Mouse (Mus musculus) embryonic facial prominence, embryonic 14.5 days (tissue): ENCODE data around the gene Ppip5k1. TPM values are rescaled to one million over a fixed set of nuclear protein-coding genes. Genes with fewer than 3 reads are reported as not detected.

Source experiments
- ATAC-seq: fragments of 200-750 bp; cut with Nextera tagmentation; 2 replicates; pipeline ENCODE4 v1.8.0; 2017; ENCODE audit warnings: low read depth, moderate number of reproducible peaks, moderate TSS enrichment
- DNase-seq: peaks from one replicate; pipeline ENCODE4 v3.0.0-alpha.2; 2015; ENCODE audit warnings: low spot score
- H3K27ac ChIP-seq: fragments of 300-500 bp; sonication (generic); replicated peaks from 2 replicates; pipeline ENCODE4 v1.5.1; 2014; ENCODE audit warnings: low read depth, mild to moderate bottlenecking, low read length, moderate library complexity
- H3K27me3 ChIP-seq: fragments of 300-500 bp; sonication (generic); replicated peaks from 2 replicates; pipeline ENCODE4 v1.6.1; 2014; ENCODE audit warnings: low read length; ENCODE audit not compliant: control insufficient read depth, insufficient read depth
- H3K36me3 ChIP-seq: fragments of 300-500 bp; sonication (generic); 2 replicates; pipeline ENCODE4 v1.6.1; 2014; ENCODE audit warnings: low read length, mixed read lengths; ENCODE audit not compliant: control insufficient read depth, insufficient read depth
- H3K4me1 ChIP-seq: fragments of 300-500 bp; sonication (generic); 2 replicates; pipeline ENCODE4 v1.6.1; 2014; ENCODE audit warnings: antibody characterized with exemption, low read length; ENCODE audit not compliant: control insufficient read depth, insufficient read depth
- H3K4me2 ChIP-seq: fragments of 300-500 bp; sonication (generic); 2 replicates; pipeline ENCODE4 v1.6.1; 2014; ENCODE audit warnings: low read depth, mild to moderate bottlenecking, low read length, moderate library complexity, mixed read lengths
- H3K4me3 ChIP-seq: fragments of 300-500 bp; sonication (generic); 2 replicates; pipeline ENCODE4 v1.5.1; 2014; ENCODE audit warnings: low read depth, mild to moderate bottlenecking, low read length
- H3K9ac ChIP-seq: fragments of 300-500 bp; sonication (generic); 2 replicates; pipeline ENCODE4 v1.6.1; 2014; ENCODE audit warnings: low read depth, mild to moderate bottlenecking, low read length, moderate library complexity, mixed read lengths
- H3K9me3 ChIP-seq: fragments of 300-500 bp; sonication (generic); 2 replicates; pipeline ENCODE4 v1.6.1; 2016; ENCODE audit warnings: low read length; ENCODE audit not compliant: control insufficient read depth
- WGBS: fragments of 180-500 bp; shearing (Covaris S2); extraction: QIAGEN DNeasy Blood & Tissue Kit; methylation state at CpG from one replicate; pipeline ENCODE4 v1.1.7; 2014; 5-methylcytosine and 5-hydroxymethylcytosine counted together
- polyA plus RNA-seq: library from polyadenylated mRNA; unstranded; fragments of >200 nt; fragmentation: Nextera tagmentation; extraction: Ambion mirVana; gene quantifications from 2 replicates; pipeline ENCODE4 v1.2.1, GENCODE M21; 2014

Ppip5k1 gene
- polyA plus RNA-seq, 1 experiment from 2014 or later = 7.6 TPM

DNA sequence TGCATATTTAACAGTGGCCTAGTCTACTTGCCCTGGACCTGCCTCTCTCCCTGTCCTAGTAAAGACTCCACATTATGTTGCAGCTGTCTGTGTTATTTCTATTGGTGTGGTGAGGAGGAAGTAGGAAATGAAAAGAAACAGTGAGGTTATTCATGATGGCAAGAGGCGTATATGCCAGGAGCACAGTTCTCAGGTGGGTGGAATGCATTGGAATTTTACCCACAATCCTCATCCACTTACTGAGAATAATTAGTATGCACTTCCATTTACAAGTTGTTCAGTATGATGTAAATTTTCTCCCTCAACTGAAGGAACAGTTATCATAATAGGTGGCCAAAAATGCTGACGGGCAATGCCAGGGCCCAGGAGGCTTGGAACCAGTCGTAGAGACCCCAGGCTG lies 8.5 kb upstream of the Ppip5k1 start:
- Histone ChIP-seq H3K9ac (no peak overlapping the region), H3K9me3 (no peaks in the 10 kb centered on the region), H3K4me1 (0 out of 2 replicates have a peak, but pooled peaks cover 4% of the 10 kb centered on the region), H3K4me3 (no peak overlapping the region), H3K4me2 (no peak overlapping the region), H3K27me3 (no peaks in the 10 kb centered on the region), H3K27ac (no peak overlapping the region), H3K36me3 (no peaks in the 10 kb centered on the region)
- DNase-seq (no peak), ATAC-seq (no peak)
- WGBS = 78% methylated on average over 3 of the region's 3 CpGs

DNA sequence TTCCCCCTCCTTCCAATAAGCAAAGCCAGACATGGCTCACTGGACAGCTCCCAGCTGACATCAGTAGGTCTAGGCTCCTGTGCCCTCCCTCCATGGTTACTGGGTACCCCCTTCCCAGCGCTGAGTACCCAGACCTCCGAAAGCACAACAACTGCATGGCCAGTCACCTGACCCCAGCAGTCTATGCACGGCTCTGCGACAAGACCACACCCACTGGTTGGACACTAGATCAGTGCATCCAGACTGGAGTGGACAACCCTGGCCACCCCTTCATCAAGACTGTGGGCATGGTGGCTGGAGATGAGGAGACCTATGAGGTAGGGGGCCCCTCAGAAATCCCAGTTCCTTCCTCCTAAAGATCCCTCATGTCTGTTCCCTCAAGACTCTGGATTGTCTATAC lies 4.3 kb upstream of the Ppip5k1 start:
- DNase-seq (no peak), ATAC-seq (no peak)
- Histone ChIP-seq H3K4me3 (no peak overlapping the region), H3K9me3 (no peaks in the 10 kb centered on the region), H3K9ac (no peak overlapping the region), H3K36me3 (no peaks in the 10 kb centered on the region), H3K27ac (no peak overlapping the region), H3K4me2 (no peak overlapping the region), H3K4me1 (peaks cover 10% of the 10 kb centered on the region; the same call in 1 of the 2 replicates), H3K27me3 (no peaks in the 10 kb centered on the region)
- WGBS = 61% methylated on average over 4 of the region's 4 CpGs

DNA sequence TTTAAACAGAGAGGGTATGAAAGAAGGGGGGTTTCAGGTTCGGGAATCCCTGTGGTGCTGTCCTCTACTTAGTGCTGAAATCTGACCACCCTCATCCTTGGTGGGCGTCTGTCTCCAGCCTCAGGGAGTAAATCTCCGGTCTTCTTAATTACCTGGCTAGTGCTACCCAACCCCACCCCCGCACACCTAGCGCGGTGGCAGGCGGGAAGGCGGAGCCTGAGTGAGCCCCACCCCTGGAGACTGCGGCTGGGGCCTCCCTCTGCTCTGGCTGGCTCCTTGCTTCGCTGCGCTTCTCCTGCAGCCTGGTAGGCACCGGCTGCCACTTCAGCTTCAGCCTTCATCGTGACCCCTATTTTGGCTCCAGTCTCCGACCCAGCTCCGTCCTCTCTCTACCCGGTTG lies 3.2 kb upstream of the Ppip5k1 start:
- H3K9ac ChIP-seq = peak overlapping the region; percentile 48; the same call in 1 of the 2 replicates
- peaks cover 14% of the 10 kb centered on the region for H3K4me1 ChIP-seq
- H3K27ac ChIP-seq = no peak overlapping the region
- ATAC-seq (peak; percentile 82), DNase-seq (peak; percentile 76)
- peak overlapping the region; percentile 24 for H3K4me3 ChIP-seq
- H3K27me3 ChIP-seq = no peaks in the 10 kb centered on the region
- H3K4me2 ChIP-seq = peak overlapping the region; percentile 51
- no peaks in the 10 kb centered on the region for H3K36me3 ChIP-seq
- no peaks in the 10 kb centered on the region for H3K9me3 ChIP-seq
- 3% methylated on average over 11 of the region's 16 CpGs for WGBS

DNA sequence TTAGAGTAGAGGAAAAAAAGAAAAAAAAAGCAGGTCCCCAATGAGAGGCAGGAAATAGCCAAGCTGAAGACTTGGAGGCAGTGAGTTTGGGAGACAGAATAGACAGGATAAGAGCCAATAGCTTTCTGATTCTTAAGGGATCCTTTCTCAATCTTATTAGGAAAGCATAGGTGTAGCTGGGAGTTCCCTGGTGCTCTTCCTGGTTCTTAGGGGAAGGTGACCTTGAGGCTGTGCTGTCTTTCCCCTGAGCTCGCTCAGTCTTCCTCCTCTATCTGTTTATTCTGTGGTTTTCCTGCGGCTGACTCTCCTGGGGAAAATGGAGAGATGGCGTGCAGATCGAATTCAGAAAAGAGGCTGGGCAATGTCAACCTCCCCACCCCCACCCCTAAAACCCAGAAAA lies 2.8 kb upstream of the Ppip5k1 start:
- 0% methylated on average over 4 of the region's 4 CpGs for WGBS
- Histone ChIP-seq H3K4me3 (peak overlapping the region; percentile 24; the same call in 1 of the 2 replicates), H3K27ac (no peak overlapping the region), H3K4me1 (peaks cover 14% of the 10 kb centered on the region), H3K9me3 (no peaks in the 10 kb centered on the region), H3K4me2 (peak overlapping the region; percentile 51), H3K9ac (no peak overlapping the region), H3K36me3 (no peaks in the 10 kb centered on the region), H3K27me3 (no peaks in the 10 kb centered on the region)
- peak; percentile 3; the same call in 1 of the 2 replicates for ATAC-seq
- no peak for DNase-seq

DNA sequence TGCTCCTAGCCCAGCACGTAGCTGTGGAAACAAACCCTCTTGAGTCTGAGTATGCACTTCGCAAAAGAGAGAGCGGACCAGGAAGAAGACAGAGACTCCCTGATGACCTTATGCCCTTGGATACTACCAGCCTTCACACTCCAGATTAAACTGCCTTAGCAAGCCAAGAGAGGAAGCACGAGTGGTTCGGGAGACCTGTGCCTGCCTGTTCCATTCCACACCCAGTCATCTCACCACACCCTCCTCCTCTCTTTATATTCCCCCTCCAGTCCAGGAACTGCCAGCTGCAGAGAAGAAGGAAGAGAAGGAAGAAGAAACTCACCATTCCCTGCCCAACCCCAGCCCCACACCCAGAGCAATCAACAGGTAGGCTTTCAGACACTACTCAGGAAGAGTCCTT lies 2.3 kb upstream of the Ppip5k1 start, which contains the start of gene Ckmt1:
Gene Ckmt1, plus strand, starts transcription at position 221 of the 400 bp plus-strand sequence.
- peak within 1 kb of the TSS; percentile 48; the same call in 1 of the 2 replicates for H3K9ac ChIP-seq
- peaks cover 14% of the 10 kb centered on the region for H3K4me1 ChIP-seq
- ATAC-seq (no peak), DNase-seq (no peak)
- H3K27me3 ChIP-seq = no peaks in the 10 kb centered on the region
- no peak within 1 kb of the TSS for H3K27ac ChIP-seq
- H3K9me3 ChIP-seq = no peaks in the 10 kb centered on the region
- peak within 1 kb of the TSS; percentile 51 for H3K4me2 ChIP-seq
- peak within 1 kb of the TSS; percentile 24 for H3K4me3 ChIP-seq
- WGBS = 55% methylated on average over 5 of the region's 5 CpGs
- no peaks in the 10 kb centered on the region for H3K36me3 ChIP-seq

DNA sequence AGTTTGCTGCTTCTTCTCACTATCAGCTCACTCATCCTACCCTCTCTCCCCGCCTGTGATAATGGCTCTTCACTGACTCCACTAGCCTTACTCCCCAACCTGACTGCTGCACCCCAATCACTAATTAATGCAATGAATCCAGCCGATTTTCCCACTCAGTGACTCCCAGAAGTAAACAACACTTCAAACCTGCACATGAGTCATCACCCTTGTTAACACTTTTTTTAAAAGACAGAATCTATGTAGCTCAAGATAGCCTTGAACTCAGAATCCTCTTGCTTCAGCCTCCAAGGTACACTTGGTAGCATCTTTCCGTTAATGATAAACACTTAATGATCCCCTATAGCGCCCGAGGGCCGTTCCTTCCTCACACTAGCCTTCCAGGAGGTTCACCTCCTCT lies 818 bp downstream of the Ppip5k1 start:
- no peak for ATAC-seq
- DNase-seq = no peak

DNA sequence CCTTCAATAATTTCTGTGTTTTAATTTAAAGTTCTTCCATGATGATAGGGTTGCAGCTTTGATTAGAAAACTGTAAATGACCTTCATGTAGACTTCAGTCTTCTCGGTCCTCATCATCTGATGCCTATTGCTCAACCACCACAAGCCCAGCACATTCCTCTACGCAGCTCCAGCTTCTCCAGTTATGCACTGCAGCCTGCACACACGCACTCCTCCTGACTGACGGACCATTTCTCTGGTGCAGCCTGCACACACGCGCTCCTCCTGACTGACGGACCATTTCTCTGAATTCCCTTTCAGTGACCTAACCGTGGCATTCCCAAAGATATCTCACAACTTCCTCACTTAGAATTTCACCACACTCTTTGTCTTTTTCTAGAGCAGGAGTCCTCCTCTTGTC lies 2.0 kb downstream of the Ppip5k1 start:
- ATAC-seq (no peak), DNase-seq (no peak)
- Histone ChIP-seq H3K27ac (no peak overlapping the region), H3K4me1 (peaks cover 5% of the 10 kb centered on the region), H3K9me3 (no peaks in the 10 kb centered on the region), H3K4me2 (no peak overlapping the region), H3K27me3 (no peaks in the 10 kb centered on the region), H3K4me3 (no peak overlapping the region), H3K36me3 (peaks cover 6% of the 10 kb centered on the region; the same call in 1 of the 2 replicates), H3K9ac (no peak overlapping the region)
- 64% methylated on average over 8 of the region's 8 CpGs for WGBS

More for the DNA sequence above, 818 bp downstream of the Ppip5k1 start:
- H3K4me1 ChIP-seq = peaks cover 14% of the 10 kb centered on the region
- peak overlapping the region; percentile 87 for H3K4me2 ChIP-seq
- H3K27ac ChIP-seq = peak overlapping the region; percentile 52; the same call in 1 of the 2 replicates
- peak overlapping the region; percentile 68 for H3K4me3 ChIP-seq
- 2% methylated on average over 6 of the region's 6 CpGs for WGBS
- H3K36me3 ChIP-seq = no peaks in the 10 kb centered on the region
- H3K27me3 ChIP-seq = no peaks in the 10 kb centered on the region
- H3K9me3 ChIP-seq = no peaks in the 10 kb centered on the region
- H3K9ac ChIP-seq = peak overlapping the region; percentile 78

DNA sequence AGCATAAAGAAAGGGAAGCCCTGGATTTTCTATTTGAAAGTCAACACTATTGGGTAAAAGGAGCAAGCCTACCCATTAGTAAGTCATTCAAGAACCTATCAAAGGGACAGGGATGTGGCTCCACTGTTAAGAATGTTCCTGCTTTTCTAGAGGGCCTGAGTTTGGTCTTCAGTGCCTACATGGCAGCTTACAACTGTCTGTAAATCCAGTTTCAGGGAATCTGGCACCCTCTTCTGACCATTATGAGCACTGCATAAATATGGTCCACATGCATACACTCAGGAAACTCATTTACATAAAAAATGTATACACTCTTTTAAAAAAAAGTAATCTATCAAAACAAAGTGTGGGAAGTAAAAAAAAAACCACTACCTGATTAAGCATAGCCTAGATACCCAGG lies 16.1 kb downstream of the Ppip5k1 start:
- H3K27me3 ChIP-seq = no peaks in the 10 kb centered on the region
- no peak overlapping the region for H3K27ac ChIP-seq
- no peak overlapping the region for H3K9ac ChIP-seq
- no peak overlapping the region for H3K4me2 ChIP-seq
- no peaks in the 10 kb centered on the region for H3K4me1 ChIP-seq
- DNase-seq = no peak
- H3K9me3 ChIP-seq = no peaks in the 10 kb centered on the region
- no peaks in the 10 kb centered on the region for H3K36me3 ChIP-seq
- no peak for ATAC-seq
- H3K4me3 ChIP-seq = no peak overlapping the region

DNA sequence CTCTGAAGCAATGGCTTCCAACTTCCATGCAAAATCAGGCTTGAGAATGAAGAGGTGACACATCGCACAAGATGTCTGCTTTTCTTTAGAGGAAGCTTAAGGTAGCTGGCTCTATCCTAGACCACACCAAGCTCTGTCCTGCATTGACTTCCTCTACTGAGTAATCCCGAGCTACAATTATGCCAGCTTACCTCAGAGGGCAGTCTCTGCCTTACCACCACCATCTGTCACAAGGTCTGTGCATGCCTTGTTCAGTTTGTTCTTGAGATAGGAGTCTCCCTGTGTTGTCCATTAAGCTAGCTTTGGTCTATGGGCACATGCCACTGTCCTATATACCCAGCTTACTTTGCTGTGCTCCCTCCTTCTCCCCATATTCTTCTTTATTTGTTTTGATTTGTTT lies 25.7 kb downstream of the Ppip5k1 start:
- Histone ChIP-seq H3K4me2 (no peak overlapping the region), H3K36me3 (no peaks in the 10 kb centered on the region), H3K9ac (no peak overlapping the region), H3K4me3 (no peak overlapping the region), H3K27ac (no peak overlapping the region), H3K4me1 (no peaks in the 10 kb centered on the region), H3K9me3 (no peaks in the 10 kb centered on the region), H3K27me3 (no peaks in the 10 kb centered on the region)
- 89% methylated on average over 2 of the region's 2 CpGs for WGBS
- DNase-seq (no peak), ATAC-seq (no peak)
